Mouse (Mus musculus): ENCODE measurements around the gene Sohlh2.
"Not testable (repeated sequence)": the region's sequence is repeated elsewhere in the genome, so short reads cannot be mapped to it uniquely, and the experiment has no call there.

Gene Sohlh2

DNA sequence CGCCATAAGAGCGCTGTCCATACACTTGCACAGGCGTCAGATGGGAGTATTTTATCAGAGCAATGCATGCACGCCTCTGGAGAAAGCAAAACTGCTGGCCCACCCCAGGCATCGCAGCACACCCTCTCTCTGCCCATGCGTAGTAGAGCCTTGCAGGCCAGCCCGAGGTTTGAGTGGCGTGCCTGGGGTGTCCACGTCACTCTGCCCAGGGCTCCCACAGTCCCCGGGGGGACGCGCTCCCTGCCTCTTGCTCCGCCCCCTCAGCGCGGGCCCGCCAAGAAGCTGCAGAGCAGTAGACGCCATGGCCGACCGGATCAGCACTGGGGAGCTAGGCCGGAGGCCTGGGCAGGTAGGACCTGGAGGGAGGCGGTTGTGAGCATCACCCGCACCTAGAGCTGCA, at the start of gene Sohlh2:
TSS of gene Sohlh2 (plus strand) at position 263 of the 400 bp plus-strand sequence.
- no peak for DNase-seq (ENCODE audit: low read depth, low spot score)

DNA sequence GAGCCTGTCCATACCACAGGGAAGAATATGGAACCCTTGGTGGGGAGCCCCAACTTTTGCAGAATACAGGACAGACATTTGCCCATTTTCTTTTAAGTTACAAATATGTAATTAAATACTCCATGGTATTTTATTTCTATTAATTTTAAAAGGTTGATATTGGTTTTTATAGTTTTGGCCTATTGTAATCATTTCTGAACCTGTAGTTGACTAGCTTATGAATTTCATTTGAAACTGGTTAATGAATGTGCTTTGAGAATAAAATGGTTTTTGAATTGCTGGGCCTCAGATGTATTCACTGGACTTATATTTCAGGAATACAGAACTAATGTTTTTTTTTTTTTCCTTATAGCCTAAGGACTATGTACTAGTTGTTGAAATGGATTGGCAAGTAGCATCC, 44.8 kb upstream of the Sohlh2 start, which contains the start of gene Ccdc169:
TSS of gene Ccdc169 (plus strand) at position 301 of the 400 bp plus-strand sequence.
- no peak for DNase-seq (ENCODE audit: low read depth, low spot score)

GRCm38 (mm10) chr3:55139837-55140236, 42.0 kb upstream of the Sohlh2 start:
- no peak for DNase-seq (ENCODE audit: low read depth, low spot score)

GRCm38 (mm10) chr3:55141401-55141800, 40.4 kb upstream of the Sohlh2 start:
- DNase-seq (ENCODE audit: low read depth, low spot score): no peak

DNA sequence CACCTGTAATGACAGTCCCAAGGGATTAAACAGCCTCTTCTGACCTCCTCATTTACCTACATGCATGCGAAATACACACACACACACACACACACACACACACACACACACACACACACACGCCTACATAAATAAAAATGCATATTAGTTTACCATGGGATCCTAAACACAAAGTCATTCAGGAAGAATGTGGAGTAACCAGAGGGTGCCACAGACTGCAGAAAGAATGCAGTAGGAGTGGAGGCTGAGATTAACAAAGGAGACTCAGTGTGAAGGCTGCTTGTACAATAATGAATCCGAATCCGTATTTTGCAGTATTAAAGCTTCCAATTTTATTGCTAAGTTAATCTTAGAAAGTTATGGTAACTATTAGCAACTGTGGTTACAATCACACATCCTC, 36.9 kb upstream of the Sohlh2 start:
- DNase-seq (ENCODE audit: low read depth, low spot score): no peak

GRCm38 (mm10) chr3:55146441-55146840, 35.4 kb upstream of the Sohlh2 start:
- no peak for DNase-seq (ENCODE audit: low read depth, low spot score)

DNA sequence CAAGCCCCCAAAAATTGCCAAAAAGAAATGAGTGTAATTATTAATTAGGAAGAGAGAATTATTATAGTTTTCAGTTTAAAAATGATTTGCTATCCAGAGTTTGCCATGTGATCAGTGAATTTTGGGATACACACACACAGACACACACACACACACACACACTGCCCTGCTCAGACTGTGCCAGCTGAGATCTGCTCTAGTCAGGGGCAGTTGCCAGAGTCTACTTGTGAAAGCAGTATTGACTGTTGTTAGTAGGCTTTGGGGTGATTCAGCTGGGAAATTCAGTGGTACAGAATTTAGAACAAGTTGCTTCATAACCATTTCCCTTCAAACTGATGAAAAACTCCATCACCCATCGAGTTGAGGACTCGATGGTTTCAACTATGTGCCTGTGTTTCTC, 34.7 kb upstream of the Sohlh2 start:
- no peak for DNase-seq (ENCODE audit: low read depth, low spot score)

DNA sequence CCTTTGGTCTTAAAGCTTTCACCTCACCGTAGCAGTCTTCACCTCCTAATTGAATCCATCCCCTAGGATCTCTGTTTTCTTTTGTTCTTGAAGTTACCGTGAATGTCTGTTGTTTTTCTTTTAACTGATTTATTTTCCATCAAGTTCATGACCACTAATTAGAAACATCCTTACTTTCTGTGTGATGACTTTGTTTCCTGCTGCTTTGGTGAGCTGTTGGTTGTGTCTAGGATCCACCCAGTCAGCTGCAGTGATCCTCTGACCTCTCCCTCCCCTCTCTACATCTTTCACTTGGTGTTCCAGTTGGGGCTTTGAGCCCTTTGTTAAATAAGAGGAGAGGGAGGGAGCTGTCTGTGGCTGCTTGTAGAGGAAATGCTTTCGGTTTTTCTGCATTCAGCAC, 33.7 kb upstream of the Sohlh2 start:
- no peak for DNase-seq (ENCODE audit: low read depth, low spot score)

GRCm38 (mm10) chr3:55151656-55152433, 30.0 kb upstream of the Sohlh2 start:
- DNase-seq (ENCODE audit: low read depth, low spot score): no peak

DNA sequence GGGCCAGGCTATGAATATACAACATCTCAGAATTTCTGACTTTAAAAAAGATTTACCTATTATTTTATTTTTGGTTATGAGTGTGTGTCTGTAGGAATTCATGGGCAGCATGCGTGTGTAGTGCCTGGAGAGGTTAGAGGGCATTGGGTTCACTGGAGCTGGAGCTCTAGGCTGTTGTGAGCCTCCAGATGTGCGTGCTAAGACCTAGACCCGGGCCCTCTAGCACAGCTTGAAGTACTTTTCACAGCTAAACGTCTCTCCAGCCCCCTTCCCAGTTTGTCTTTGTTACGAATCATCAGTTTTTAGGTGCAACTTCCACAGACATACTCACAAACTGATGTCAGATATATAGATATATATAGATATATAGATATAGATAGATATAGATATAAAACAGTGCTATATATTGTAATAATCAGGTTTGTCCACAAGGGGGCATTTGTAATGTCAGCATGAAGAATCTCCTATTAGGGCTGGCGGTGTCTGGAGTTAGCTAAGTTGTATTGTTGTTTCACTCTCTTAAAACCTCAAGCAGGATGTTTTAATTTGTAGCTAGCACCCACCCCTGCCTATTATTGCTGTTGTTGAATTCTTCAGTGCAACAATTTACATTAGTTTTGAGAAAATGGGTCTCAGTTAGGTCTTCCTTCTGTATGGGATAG, 29.0 kb upstream of the Sohlh2 start:
- no peak for DNase-seq (ENCODE audit: low read depth, low spot score)

DNA sequence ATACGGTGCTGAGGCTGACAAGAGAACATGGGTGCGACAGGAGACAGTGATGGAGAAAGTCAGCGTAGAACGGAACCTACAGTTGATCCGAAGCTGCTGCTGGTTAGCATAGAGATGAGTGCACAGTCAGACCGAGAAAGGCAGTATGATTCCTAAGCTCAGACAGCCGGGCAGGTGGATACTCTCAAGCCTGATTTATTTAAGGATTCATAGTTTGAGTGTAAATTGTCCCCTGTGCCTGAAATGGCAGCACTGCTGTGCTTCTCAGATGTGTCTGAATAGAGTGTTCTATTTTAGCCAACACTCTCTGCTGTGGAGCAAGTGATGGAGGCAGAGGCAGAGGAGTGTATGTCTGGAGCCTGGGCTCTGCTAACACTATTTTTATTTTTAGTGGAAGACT, 27.7 kb upstream of the Sohlh2 start:
- DNase-seq (ENCODE audit: low read depth, low spot score): no peak

DNA sequence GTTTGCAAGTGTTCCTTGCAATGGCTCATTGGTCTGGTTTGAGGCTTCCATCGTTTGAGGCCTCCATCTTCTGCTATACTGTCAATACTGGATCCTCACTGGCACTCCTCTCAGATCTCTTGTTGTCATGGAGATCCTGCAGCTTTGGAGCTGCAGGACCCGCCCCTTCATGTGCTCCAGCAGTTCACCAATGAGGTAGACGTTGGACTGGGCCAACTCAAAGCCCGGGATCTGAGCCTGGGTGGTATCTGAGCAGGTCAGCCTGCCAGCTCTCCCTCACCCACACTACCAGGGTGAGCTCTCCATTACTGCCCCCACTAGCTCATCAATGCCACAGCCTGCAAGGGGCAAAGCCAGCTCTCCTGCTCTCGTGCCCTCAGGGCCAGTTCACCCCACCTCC, 24.4 kb upstream of the Sohlh2 start:
- no peak for DNase-seq (ENCODE audit: low read depth, low spot score)

- DNase-seq (ENCODE audit: low read depth, low spot score): no peak
These were observed 20.7 kb upstream of the Sohlh2 start for GRCm38 (mm10) chr3:55161144-55161543.

DNA sequence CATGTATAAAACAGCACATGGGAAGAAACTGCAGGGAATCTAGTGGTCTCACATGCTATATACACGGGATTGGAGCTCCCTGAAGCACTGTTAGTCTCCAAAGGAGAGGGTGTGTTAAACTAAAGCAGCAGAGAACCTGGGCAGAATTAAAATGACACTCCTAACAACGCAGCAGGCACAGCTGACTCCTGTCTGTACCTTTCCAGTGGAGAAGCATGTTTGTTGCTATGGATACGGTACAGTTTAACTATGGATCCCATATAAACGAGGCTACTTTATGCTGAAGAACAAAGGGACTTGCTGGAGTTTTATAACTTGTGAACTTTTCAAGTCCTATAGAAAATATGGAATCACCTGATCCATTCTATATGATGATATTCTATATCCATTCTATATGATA, 18.3 kb upstream of the Sohlh2 start:
- DNase-seq (ENCODE audit: low read depth, low spot score): no peak

- no peak for DNase-seq (ENCODE audit: low read depth, low spot score)
These were observed 9.3 kb upstream of the Sohlh2 start for GRCm38 (mm10) chr3:55172478-55172877.

DNA sequence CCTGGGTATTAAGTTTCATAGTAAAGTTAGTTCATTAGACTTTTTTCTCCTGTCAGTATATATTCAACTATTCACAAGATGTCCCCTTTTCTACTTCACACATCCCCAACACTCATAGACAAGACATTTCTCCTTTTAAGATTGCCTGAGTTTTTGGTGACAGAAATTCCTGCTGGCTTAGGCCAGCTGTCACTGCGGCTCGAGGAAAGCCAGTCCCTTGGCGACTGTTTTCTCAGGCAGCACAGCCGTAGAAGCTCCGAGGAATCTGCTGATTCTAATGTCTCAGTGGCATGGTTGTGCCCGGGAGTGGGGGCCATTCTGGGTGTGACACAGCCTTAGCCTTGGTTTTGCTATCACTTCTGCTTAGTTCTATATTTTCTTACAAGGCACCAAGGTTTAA, 4.6 kb upstream of the Sohlh2 start:
- DNase-seq (ENCODE audit: low read depth, low spot score): no peak

DNA sequence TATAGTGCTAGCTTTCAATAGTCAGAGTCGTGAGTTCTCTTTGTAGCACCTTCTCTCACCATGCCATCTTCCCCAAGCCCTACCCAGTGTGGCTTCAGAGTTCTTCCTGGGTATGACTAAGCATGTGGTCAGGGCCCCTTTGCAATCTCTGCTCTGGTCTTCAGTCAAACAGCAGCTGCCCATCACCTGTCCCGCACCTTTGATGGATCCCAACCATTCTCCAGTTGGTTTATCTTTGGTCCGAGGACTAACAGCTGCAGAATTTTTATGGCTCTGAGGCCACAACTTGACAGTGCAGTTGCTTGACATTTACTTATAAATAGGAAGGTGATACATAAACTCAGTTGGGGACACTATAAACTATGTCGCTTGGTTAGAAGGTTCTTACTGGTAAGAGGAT, 9.8 kb downstream of the Sohlh2 start:
- no peak for DNase-seq (ENCODE audit: low read depth, low spot score)

DNA sequence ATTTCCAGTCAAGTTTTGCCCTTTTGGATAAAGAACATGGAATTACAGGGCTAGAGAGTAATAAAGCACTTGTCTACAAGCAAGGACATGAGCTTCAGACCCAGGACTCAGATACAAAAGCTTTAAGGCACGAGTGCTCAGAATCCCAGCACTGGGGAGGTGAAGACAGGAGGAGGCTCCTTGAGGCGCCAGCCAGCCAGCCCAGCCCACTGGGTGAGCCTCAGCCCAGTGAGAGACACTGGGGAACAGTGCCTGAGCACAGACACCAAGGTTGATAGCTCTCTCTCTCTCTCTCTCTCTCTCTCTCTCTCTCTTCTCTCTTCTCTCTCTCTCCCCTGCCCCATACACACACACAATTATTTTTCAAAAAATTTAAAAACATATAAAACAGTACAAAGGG, 11.5 kb downstream of the Sohlh2 start:
- DNase-seq (ENCODE audit: low read depth, low spot score): no peak

DNA sequence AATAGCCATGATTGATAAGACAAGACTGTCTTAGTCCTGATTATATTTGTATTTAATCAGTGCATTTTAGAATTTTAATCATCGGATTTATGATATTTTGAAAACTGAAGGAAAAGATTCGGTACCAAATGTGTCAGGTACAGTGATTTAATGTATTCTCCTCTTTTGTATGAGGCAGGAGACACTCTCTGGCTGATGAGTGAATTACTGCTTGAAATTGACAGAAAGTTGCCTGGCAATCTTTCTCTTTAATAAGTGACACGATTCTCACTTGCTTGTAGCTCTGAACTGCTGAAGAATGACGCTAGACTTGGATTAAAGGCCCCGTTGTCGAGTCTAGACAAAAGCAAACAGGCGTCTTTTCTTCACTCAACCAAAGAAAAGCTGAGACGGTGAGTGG, 13.0 kb downstream of the Sohlh2 start:
- no peak for DNase-seq (ENCODE audit: low read depth, low spot score)

GRCm38 (mm10) chr3:55195581-55196327, 13.9 kb downstream of the Sohlh2 start:
- no peak for DNase-seq (ENCODE audit: low read depth, low spot score)

GRCm38 (mm10) chr3:55196328-55196710, 14.5 kb downstream of the Sohlh2 start:
- no peak for DNase-seq (ENCODE audit: low read depth, low spot score)

DNA sequence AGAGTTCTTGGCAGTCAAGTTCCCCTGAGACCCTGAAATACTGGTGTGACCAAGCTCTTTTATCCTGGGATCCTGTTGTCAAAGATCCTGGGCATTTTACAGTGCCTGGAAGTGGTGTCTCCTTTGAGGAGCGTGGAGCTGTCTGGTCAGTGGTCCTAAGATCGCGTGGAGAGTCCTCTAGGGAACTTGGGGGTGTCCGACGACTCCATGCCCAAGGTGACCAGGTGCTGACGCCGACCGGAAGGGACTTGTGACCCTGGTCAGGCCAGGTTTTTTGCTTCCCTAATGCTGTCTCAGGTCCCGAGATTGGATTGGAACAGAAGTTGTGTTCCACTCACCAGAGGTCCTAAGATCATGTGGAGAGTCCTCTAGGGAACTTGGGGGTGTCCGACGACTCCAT, 21.8 kb downstream of the Sohlh2 start:
- DNase-seq (ENCODE audit: low read depth, low spot score): not testable (repeated sequence)

GRCm38 (mm10) chr3:55206413-55206812, 24.6 kb downstream of the Sohlh2 start:
- DNase-seq (ENCODE audit: low read depth, low spot score): no peak
